Mouse (Mus musculus): Measurements from ENCODE around the gene Hist1h2ab.
A peak's percentile ranks its signal among the peaks of the same experiment; 100 is the strongest.

Gene Hist1h2ab

GRCm38 (mm10) chr13:23778339-23778738 is 27.4 kb downstream of the Hist1h2ab start:
- no peak for DNase-seq (ENCODE audit: low read depth)

GRCm38 (mm10) chr13:23779025-23779424 is 28.1 kb downstream of the Hist1h2ab start:
- DNase-seq (ENCODE audit: low read depth): no peak

DNA sequence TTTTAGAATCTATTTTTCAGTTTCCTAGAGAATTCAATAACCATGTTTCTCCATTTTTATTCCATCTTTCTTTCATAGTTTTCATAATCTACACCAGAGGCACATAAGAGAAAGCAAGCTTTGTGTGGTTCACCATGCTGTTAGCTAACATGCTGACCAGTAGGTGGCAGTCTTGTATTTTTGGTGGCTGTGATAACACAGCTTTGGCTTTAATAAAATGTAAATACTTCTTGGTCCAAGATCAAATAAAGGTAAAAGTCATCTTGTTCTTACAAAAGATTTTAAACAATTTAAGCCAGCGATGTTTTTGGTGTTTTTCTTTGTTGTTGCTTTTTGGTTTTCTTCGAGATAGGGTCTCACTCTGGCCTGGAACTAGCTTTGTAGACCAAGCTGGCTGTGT is 41.6 kb downstream of the Hist1h2ab start:
- DNase-seq (ENCODE audit: low read depth): peak; percentile 62

DNA sequence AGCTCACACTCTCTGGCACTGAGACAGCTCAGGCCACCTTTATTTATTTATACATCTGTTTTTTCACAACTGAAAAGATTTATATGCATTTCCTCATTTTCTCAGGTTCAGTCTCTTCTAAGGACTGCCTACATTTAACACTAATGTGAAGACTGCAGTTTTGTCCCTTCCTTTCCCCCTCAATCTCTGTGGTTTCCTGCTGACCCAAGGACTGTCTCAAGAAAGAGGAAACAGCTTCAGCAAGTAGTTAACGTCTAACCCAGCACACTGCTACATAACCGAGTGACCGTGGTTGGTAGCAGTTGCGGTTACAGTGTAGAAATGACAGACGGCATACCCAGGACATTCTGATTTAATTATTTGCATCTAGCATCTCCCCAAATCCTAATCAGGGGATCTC is 48.5 kb downstream of the Hist1h2ab start:
- peak; percentile 40 for DNase-seq (ENCODE audit: low read depth)
